Mouse (Mus musculus) intestine, postnatal 0 days (tissue): Measurements from ENCODE around the gene Opcml. TPM values are rescaled to one million over a fixed set of nuclear protein-coding genes. Genes with fewer than 3 reads are reported as not detected.

Experiments used
- ATAC-seq: fragments of 200-750 bp; cut with Nextera tagmentation; 2 replicates; pipeline ENCODE4 v1.8.0; 2017; ENCODE audit warnings: mild to moderate bottlenecking, moderate TSS enrichment, moderate library complexity
- H3K27ac ChIP-seq: fragments of 300-500 bp; sonication (generic); 2 replicates; pipeline ENCODE4 v1.5.1; 2014; ENCODE audit warnings: mild to moderate bottlenecking, low read depth, low read length, moderate library complexity
- H3K27me3 ChIP-seq: fragments of 300-500 bp; sonication (generic); replicated peaks from 2 replicates; pipeline ENCODE4 v1.6.1; 2014; ENCODE audit warnings: low read length, mixed read lengths; ENCODE audit not compliant: control insufficient read depth, insufficient read depth
- H3K36me3 ChIP-seq: fragments of 300-500 bp; sonication (generic); 2 replicates; pipeline ENCODE4 v1.6.1; 2014; ENCODE audit warnings: mild to moderate bottlenecking, moderate library complexity; ENCODE audit not compliant: control insufficient read depth, insufficient read depth
- H3K4me1 ChIP-seq: fragments of 300-500 bp; sonication (generic); replicated peaks from 2 replicates; pipeline ENCODE4 v1.6.1; 2014; ENCODE audit warnings: antibody characterized with exemption, low read length, mixed read lengths; ENCODE audit not compliant: control insufficient read depth, insufficient read depth
- H3K4me2 ChIP-seq: fragments of 300-500 bp; sonication (generic); replicated peaks from 2 replicates; pipeline ENCODE4 v1.6.1; 2014; ENCODE audit warnings: low read depth, mild to moderate bottlenecking, moderate library complexity
- H3K4me3 ChIP-seq: fragments of 300-500 bp; sonication (generic); 2 replicates; pipeline ENCODE4 v1.5.1; 2014; ENCODE audit warnings: low read depth, low read length
- H3K9ac ChIP-seq: fragments of 300-500 bp; sonication (generic); 2 replicates; pipeline ENCODE4 v1.6.1; 2014; ENCODE audit warnings: mild to moderate bottlenecking, low read depth, low read length
- H3K9me3 ChIP-seq: fragments of 300-500 bp; sonication (generic); 2 replicates; pipeline ENCODE4 v1.6.1; 2016; ENCODE audit warnings: mixed run types; ENCODE audit not compliant: control insufficient read depth
- CTCF ChIP-seq: sonication (generic); IDR thresholded peaks from 2 replicates; pipeline ENCODE4 v1.5.1; 2016; ENCODE audit warnings: low read depth, mild to moderate bottlenecking, control low read depth, antibody characterized with exemption, moderate library complexity
- WGBS: fragments of 180-500 bp; shearing (Covaris S2); extraction: QIAGEN DNeasy Blood & Tissue Kit; methylation state at CpG from one replicate; pipeline ENCODE4 v1.1.7; 2014; 5-methylcytosine and 5-hydroxymethylcytosine counted together
- polyA plus RNA-seq: library from polyadenylated mRNA; unstranded; fragments of >200 nt; fragmentation: Nextera tagmentation; extraction: Ambion mirVana; gene quantifications from 2 replicates; pipeline ENCODE4 v1.2.1, GENCODE M21; 2015

The Opcml gene
- polyA plus RNA-seq, 1 experiment from 2014 or later = 1.7 TPM

GRCm38 (mm10) chr9:28474586-28474985 lies 684.0 kb downstream of the Opcml start:
- WGBS = 92% methylated on average over 6 of the region's 6 CpGs
- no peaks in the 10 kb centered on the region for H3K36me3 ChIP-seq
- TF ChIP-seq CTCF = no peak
- no peak for ATAC-seq
- no peak overlapping the region for H3K4me3 ChIP-seq
- no peak overlapping the region for H3K27ac ChIP-seq
- no peaks in the 10 kb centered on the region for H3K9me3 ChIP-seq
- H3K9ac ChIP-seq = no peak overlapping the region
- H3K27me3 ChIP-seq = no peaks in the 10 kb centered on the region
- H3K4me1 ChIP-seq = no peaks in the 10 kb centered on the region
- H3K4me2 ChIP-seq = no peak overlapping the region

- Histone ChIP-seq H3K4me1 (no peaks in the 10 kb centered on the region), H3K9me3 (no peaks in the 10 kb centered on the region), H3K36me3 (no peaks in the 10 kb centered on the region), H3K4me3 (no peak overlapping the region), H3K27me3 (no peaks in the 10 kb centered on the region), H3K9ac (no peak overlapping the region), H3K4me2 (no peak overlapping the region), H3K27ac (no peak overlapping the region)
- no peak for ATAC-seq
- TF ChIP-seq CTCF = no peak
- WGBS = 63% methylated on average over 4 of the region's 4 CpGs
Observed at GRCm38 (mm10) chr9:28481261-28481660, 690.7 kb downstream of the Opcml start.

- Histone ChIP-seq H3K9ac (no peak overlapping the region), H3K4me1 (no peaks in the 10 kb centered on the region), H3K9me3 (no peaks in the 10 kb centered on the region), H3K4me3 (no peak overlapping the region), H3K27me3 (no peaks in the 10 kb centered on the region), H3K4me2 (no peak overlapping the region), H3K36me3 (no peaks in the 10 kb centered on the region), H3K27ac (no peak overlapping the region)
- ATAC-seq = no peak
- TF ChIP-seq CTCF = no peak
- 83% methylated on average over 2 of the region's 2 CpGs for WGBS
Observed at GRCm38 (mm10) chr9:28488499-28488898, 697.9 kb downstream of the Opcml start.

- WGBS = 67% methylated on average over 4 of the region's 4 CpGs
- no peak for ATAC-seq
- Histone ChIP-seq H3K4me1 (no peaks in the 10 kb centered on the region), H3K9me3 (no peaks in the 10 kb centered on the region), H3K4me3 (no peak overlapping the region), H3K27ac (no peak overlapping the region), H3K36me3 (no peaks in the 10 kb centered on the region), H3K9ac (no peak overlapping the region), H3K4me2 (no peak overlapping the region), H3K27me3 (no peaks in the 10 kb centered on the region)
- TF ChIP-seq CTCF = no peak
Observed at GRCm38 (mm10) chr9:28489828-28490227, 699.3 kb downstream of the Opcml start.

GRCm38 (mm10) chr9:28490410-28490809 lies 699.8 kb downstream of the Opcml start:
- H3K4me1 ChIP-seq = no peaks in the 10 kb centered on the region
- no peak for ATAC-seq
- H3K36me3 ChIP-seq = no peaks in the 10 kb centered on the region
- no peak overlapping the region for H3K27ac ChIP-seq
- H3K4me2 ChIP-seq = no peak overlapping the region
- no peak for TF ChIP-seq CTCF
- no peaks in the 10 kb centered on the region for H3K27me3 ChIP-seq
- H3K9me3 ChIP-seq = no peaks in the 10 kb centered on the region
- WGBS = 86% methylated on average over 3 of the region's 3 CpGs
- H3K9ac ChIP-seq = no peak overlapping the region
- H3K4me3 ChIP-seq = no peak overlapping the region

GRCm38 (mm10) chr9:28499841-28500794 lies 709.5 kb downstream of the Opcml start:
- Histone ChIP-seq H3K36me3 (no peaks in the 10 kb centered on the region), H3K4me3 (no peak overlapping the region), H3K4me1 (no peaks in the 10 kb centered on the region), H3K4me2 (no peak overlapping the region), H3K27me3 (no peaks in the 10 kb centered on the region), H3K27ac (no peak overlapping the region), H3K9me3 (no peaks in the 10 kb centered on the region), H3K9ac (no peak overlapping the region)
- no peak for ATAC-seq
- WGBS = 73% methylated on average over 12 of the region's 12 CpGs
- TF ChIP-seq CTCF = no peak
